Mouse (Mus musculus): ENCODE data around the gene Tepp.

Gene Tepp

GRCm38 (mm10) chr8:95331156-95331719 is 20.9 kb downstream of the Tepp start:
- DNase-seq (ENCODE audit: low spot score), result peak; percentile 89

GRCm38 (mm10) chr8:95331720-95332436 is 21.5 kb downstream of the Tepp start, which contains the start of the genes Zfp319 and Usb1:
Gene Zfp319, minus strand, starts transcription at chr8:95331950.
Gene Usb1, plus strand, starts transcription at chr8:95332284.
- DNase-seq (ENCODE audit: low spot score), result peak; percentile 96

- DNase-seq (ENCODE audit: low spot score), result no peak
Measured at GRCm38 (mm10) chr8:95332437-95333199, 22.3 kb downstream of the Tepp start.

GRCm38 (mm10) chr8:95335706-95336105 is 25.3 kb downstream of the Tepp start:
- DNase-seq (ENCODE audit: low spot score), result no peak

- DNase-seq (ENCODE audit: low spot score), result no peak
Measured at GRCm38 (mm10) chr8:95336363-95336762, 26.0 kb downstream of the Tepp start.

GRCm38 (mm10) chr8:95341721-95342120 is 31.4 kb downstream of the Tepp start:
- DNase-seq (ENCODE audit: low spot score), result no peak

GRCm38 (mm10) chr8:95344668-95345067 is 34.3 kb downstream of the Tepp start:
- DNase-seq (ENCODE audit: low spot score), result no peak

- peak; percentile 52 for DNase-seq (ENCODE audit: low spot score)
Measured at GRCm38 (mm10) chr8:95346643-95347545, 36.5 kb downstream of the Tepp start.

- DNase-seq (ENCODE audit: low spot score), result no peak
Measured at GRCm38 (mm10) chr8:95348356-95348755, 38.0 kb downstream of the Tepp start.

- DNase-seq (ENCODE audit: low spot score), result no peak
Measured at GRCm38 (mm10) chr8:95348811-95349630, 38.7 kb downstream of the Tepp start.

GRCm38 (mm10) chr8:95351461-95351860 is 41.1 kb downstream of the Tepp start:
- no peak for DNase-seq (ENCODE audit: low spot score)

GRCm38 (mm10) chr8:95352151-95352870 is 41.9 kb downstream of the Tepp start, which contains the start of gene Mmp15:
Gene Mmp15, plus strand, starts transcription at chr8:95352268.
- peak; percentile 81 for DNase-seq (ENCODE audit: low spot score)

GRCm38 (mm10) chr8:95352871-95353866 is 42.8 kb downstream of the Tepp start:
- peak; percentile 62 for DNase-seq (ENCODE audit: low spot score)

GRCm38 (mm10) chr8:95354606-95355005 is 44.2 kb downstream of the Tepp start:
- no peak for DNase-seq (ENCODE audit: low spot score)

- peak; percentile 83 for DNase-seq (ENCODE audit: low spot score)
Measured at GRCm38 (mm10) chr8:95358550-95359411, 48.4 kb downstream of the Tepp start.

GRCm38 (mm10) chr8:95360181-95361015 is 50.0 kb downstream of the Tepp start:
- DNase-seq (ENCODE audit: low spot score), result no peak

GRCm38 (mm10) chr8:95361016-95361341 is 50.6 kb downstream of the Tepp start:
- DNase-seq (ENCODE audit: low spot score), result no peak

All from yolk sac, embryonic 10.5 days (tissue).